Mouse (Mus musculus) embryonic facial prominence, embryonic 15.5 days (tissue): ENCODE data around the gene Ezr. TPM values are rescaled to one million over a fixed set of nuclear protein-coding genes. Genes with fewer than 3 reads are reported as not detected.

Experiments used
- ATAC-seq: fragments of 200-750 bp; cut with Nextera tagmentation; 2 replicates; pipeline ENCODE4 v1.8.0; 2017; ENCODE audit warnings: low read depth, moderate TSS enrichment; ENCODE audit not compliant: insufficient number of reproducible peaks, low FRiP score, low TSS enrichment
- H3K27ac ChIP-seq: fragments of 300-500 bp; sonication (generic); replicated peaks from 2 replicates; pipeline ENCODE4 v1.5.1; 2015; ENCODE audit warnings: mild to moderate bottlenecking, inconsistent platforms
- H3K27me3 ChIP-seq: fragments of 300-500 bp; sonication (generic); 2 replicates; pipeline ENCODE4 v1.6.1; 2015; ENCODE audit warnings: inconsistent platforms
- H3K36me3 ChIP-seq: fragments of 300-500 bp; sonication (generic); 2 replicates; pipeline ENCODE4 v1.6.1; 2015; ENCODE audit warnings: mild to moderate bottlenecking, inconsistent platforms
- H3K4me1 ChIP-seq: fragments of 300-500 bp; sonication (generic); 2 replicates; pipeline ENCODE4 v1.6.1; 2015; ENCODE audit warnings: inconsistent platforms
- H3K4me2 ChIP-seq: fragments of 300-500 bp; sonication (generic); replicated peaks from 2 replicates; pipeline ENCODE4 v1.6.1; 2015; ENCODE audit warnings: mild to moderate bottlenecking, inconsistent platforms
- H3K4me3 ChIP-seq: fragments of 300-500 bp; sonication (generic); replicated peaks from 2 replicates; pipeline ENCODE4 v1.5.1; 2015; ENCODE audit warnings: mild to moderate bottlenecking, inconsistent platforms
- H3K9ac ChIP-seq: fragments of 300-500 bp; sonication (generic); 2 replicates; pipeline ENCODE4 v1.6.1; 2015; ENCODE audit warnings: inconsistent platforms
- H3K9me3 ChIP-seq: fragments of 300-500 bp; sonication (generic); replicated peaks from 2 replicates; pipeline ENCODE4 v1.6.1; 2016; ENCODE audit warnings: inconsistent platforms
- WGBS: fragments of 180-500 bp; shearing (Covaris S2); methylation state at CpG from one replicate; pipeline ENCODE4 v1.1.7; 2015; 5-methylcytosine and 5-hydroxymethylcytosine counted together
- polyA plus RNA-seq: library from polyadenylated mRNA; unstranded; fragments of >200 nt; fragmentation: Nextera tagmentation; extraction: Ambion mirVana; gene quantifications from 2 replicates; pipeline ENCODE4 v1.2.1, GENCODE M21; 2015

The Ezr gene
- polyA plus RNA-seq, 1 experiment from 2014 or later = 96.0 TPM

DNA sequence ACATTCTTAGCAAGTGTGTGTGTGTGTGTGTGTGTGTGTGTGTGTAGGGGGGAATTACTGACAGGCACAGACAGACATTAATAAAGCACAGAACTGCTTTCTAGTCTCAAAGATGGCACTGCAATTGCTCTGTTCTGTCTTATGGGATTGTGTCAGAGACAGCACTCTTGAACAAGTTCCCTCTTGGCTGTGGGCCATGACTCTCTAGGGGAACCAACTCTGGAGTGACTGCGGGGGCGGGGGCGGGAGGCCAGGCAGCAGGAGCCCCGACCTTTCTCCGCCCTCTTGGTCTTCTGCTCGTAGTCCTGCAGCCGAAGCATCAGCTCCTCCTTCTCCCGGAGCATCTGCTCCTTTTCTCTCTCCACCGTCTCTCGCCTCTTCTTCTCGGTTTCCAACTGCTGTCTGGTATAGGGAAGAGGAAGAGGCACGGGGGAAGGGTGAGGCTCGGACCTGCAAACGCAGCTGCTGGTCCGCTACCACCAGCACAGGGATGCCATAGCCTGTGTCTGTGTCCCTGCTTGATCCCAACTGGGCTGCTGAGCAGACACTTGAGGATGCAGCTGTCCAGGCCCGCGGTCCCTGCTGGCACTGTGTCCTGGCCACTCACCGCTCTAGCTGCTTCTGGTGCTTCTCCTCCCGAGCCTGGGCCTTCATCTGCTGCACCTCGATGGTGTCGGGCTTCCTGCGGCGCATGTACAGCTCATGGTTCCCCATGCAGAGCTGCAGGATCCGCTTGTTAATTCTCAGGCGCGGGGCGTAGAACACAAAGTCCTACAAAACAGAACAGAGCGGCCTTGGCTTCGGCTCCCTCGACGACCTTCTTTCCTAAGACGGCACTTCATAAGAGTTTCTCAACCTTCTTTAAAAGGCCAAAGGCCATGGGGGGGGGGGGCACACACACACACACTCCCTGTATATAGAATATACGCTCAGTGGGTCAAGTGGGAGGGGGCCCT is 40.2 kb downstream of the Ezr start:
- Histone ChIP-seq H3K27ac (peak overlapping the region; percentile 30), H3K9ac (no peak overlapping the region), H3K4me1 (peaks cover 46% of the 10 kb centered on the region), H3K9me3 (no peaks in the 10 kb centered on the region), H3K4me3 (no peak overlapping the region), H3K4me2 (no peak overlapping the region), H3K27me3 (no peaks in the 10 kb centered on the region), H3K36me3 (peaks cover 25% of the 10 kb centered on the region)
- 66% methylated on average over 33 of the region's 33 CpGs for WGBS
- ATAC-seq = peak; percentile 55; the same call in 1 of the 2 replicates

DNA sequence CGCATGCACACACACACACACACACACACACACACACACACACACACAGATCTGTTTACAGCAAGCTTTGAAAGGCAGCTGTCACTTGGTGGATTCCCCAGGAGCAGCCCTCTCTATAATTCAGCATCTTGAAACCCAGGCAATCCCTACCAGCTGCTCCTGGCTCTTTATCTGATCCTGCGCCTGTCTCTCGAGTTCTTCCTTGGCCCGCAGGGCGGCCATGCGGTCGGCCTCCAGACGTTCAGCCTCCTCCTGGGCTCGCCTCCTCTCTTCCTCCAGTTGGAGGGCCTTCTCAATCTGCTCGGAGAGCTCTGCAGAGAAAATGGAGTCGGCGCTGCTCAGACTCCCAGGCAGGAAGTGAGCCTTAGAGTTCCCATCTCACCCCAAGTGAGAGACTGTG is 41.3 kb downstream of the Ezr start:
- H3K36me3 ChIP-seq = peaks cover 22% of the 10 kb centered on the region
- no peaks in the 10 kb centered on the region for H3K9me3 ChIP-seq
- no peaks in the 10 kb centered on the region for H3K27me3 ChIP-seq
- no peak overlapping the region for H3K9ac ChIP-seq
- WGBS = 71% methylated on average over 12 of the region's 12 CpGs
- H3K4me2 ChIP-seq = no peak overlapping the region
- H3K4me1 ChIP-seq = peaks cover 52% of the 10 kb centered on the region
- no peak overlapping the region for H3K27ac ChIP-seq
- no peak overlapping the region for H3K4me3 ChIP-seq
- no peak for ATAC-seq

DNA sequence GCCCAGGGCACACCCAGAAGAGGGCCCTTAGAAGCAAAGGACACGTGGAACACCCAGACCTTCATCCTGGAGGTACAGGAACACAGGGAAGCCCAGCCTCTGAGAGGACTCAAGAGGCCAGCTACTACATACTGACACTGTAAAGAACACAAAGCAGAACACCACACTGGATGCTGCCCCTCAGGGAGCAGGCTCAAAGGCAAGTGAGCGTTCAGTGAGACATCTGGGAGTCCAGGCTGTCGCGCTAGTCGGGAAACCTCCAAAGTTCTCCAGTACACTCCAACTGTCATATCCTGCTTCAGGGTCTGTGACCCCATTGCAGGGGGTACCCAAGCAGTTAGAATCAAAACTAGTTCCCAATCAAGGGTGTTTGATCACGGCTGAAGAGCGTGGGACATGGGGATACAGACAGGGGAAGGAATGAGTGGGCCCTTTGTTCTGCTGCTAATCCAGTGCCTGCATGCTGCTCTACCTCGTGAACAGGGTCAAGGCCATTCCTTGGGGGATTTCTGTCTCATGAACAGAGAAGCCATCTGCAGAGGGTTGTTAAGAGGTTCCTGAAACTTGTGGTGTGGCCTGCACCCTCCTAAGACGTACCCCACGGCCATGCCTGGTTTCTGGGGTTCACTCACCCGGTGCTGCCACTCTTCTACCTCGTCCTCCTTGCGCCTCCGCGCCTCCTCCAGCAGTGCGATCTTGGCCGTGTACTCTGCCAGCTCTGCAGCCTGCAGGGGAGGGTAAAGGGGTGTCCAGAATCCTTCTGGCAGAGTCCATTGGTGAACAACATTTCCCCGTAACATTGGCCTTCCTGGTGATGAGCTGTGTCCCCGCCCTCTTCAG is 42.0 kb downstream of the Ezr start:
- Histone ChIP-seq H3K36me3 (peaks cover 18% of the 10 kb centered on the region), H3K27me3 (no peaks in the 10 kb centered on the region), H3K4me3 (no peak overlapping the region), H3K27ac (no peak overlapping the region), H3K4me1 (peaks cover 46% of the 10 kb centered on the region), H3K4me2 (no peak overlapping the region), H3K9me3 (no peaks in the 10 kb centered on the region), H3K9ac (no peak overlapping the region)
- 80% methylated on average over 19 of the region's 19 CpGs for WGBS
- no peak for ATAC-seq

- Histone ChIP-seq H3K27me3 (no peaks in the 10 kb centered on the region), H3K9me3 (no peaks in the 10 kb centered on the region), H3K4me2 (no peak overlapping the region), H3K27ac (no peak overlapping the region), H3K4me1 (peaks cover 39% of the 10 kb centered on the region), H3K4me3 (no peak overlapping the region), H3K9ac (no peak overlapping the region), H3K36me3 (peaks cover 15% of the 10 kb centered on the region)
- ATAC-seq = no peak
- WGBS = 95% methylated on average over 15 of the region's 15 CpGs
These were observed 42.8 kb downstream of the Ezr start for GRCm38 (mm10) chr17:6739756-6740155.

DNA sequence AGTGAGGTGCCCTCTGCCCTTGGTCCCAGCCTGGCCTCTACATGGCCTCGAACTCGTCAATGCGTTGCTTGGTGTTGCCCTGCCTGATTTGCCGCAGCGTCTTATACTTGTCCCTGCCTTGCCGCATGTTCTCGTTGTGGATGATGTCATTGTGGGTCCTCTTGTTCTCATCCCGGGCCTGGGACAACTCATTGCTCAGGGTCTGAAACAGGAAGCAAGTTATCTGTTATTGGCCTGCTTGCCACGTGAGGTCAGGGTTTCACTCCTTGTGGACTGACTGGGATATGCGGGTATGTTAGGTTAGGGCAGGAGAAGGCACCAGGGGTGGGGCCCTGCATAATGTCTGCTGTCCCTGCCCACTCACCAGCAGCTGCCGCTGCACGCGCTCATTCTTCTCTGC is 43.3 kb downstream of the Ezr start:
- H3K4me3 ChIP-seq = no peak overlapping the region

DNA sequence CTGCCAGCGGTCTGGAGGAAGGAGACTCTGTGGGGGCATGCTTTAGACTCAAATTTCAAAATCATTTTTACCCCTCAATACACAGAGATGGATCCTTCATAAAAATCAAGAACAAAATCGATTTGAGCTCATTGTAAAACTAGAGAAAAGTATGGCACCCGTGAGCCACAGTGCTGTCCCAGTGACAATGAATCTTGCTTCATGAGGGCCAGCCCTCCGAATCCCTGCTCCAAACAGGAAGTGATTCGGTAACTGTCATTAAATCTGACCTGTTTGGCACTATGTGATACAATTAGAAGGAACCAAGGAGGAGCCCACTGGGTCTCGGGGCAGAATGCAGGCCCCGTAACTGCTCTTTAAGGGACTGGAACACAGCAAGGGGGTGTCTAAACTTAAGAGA is 43.7 kb downstream of the Ezr start:
- Histone ChIP-seq H3K4me2 (no peak overlapping the region), H3K9ac (no peak overlapping the region), H3K4me3 (no peak overlapping the region), H3K27me3 (no peaks in the 10 kb centered on the region), H3K9me3 (no peaks in the 10 kb centered on the region), H3K27ac (no peak overlapping the region), H3K36me3 (peaks cover 15% of the 10 kb centered on the region), H3K4me1 (peaks cover 30% of the 10 kb centered on the region)
- ATAC-seq = no peak
- WGBS = 75% methylated on average over 7 of the region's 7 CpGs

More for the DNA sequence above, 43.3 kb downstream of the Ezr start:
- Histone ChIP-seq H3K4me2 (no peak overlapping the region), H3K4me1 (peaks cover 34% of the 10 kb centered on the region), H3K9me3 (no peaks in the 10 kb centered on the region), H3K27ac (no peak overlapping the region), H3K36me3 (peaks cover 15% of the 10 kb centered on the region), H3K27me3 (no peaks in the 10 kb centered on the region), H3K9ac (no peak overlapping the region)
- ATAC-seq = no peak
- 88% methylated on average over 13 of the region's 13 CpGs for WGBS

- H3K36me3 ChIP-seq = peaks cover 15% of the 10 kb centered on the region
These were observed 45.1 kb downstream of the Ezr start for GRCm38 (mm10) chr17:6737273-6737997.

GRCm38 (mm10) chr17:6736306-6737272 is 46.0 kb downstream of the Ezr start:
- Histone ChIP-seq H3K4me3 (no peak overlapping the region), H3K9ac (no peak overlapping the region), H3K4me1 (peaks cover 16% of the 10 kb centered on the region), H3K27ac (peak overlapping the region; percentile 66; the same call in 1 of the 2 replicates), H3K9me3 (no peaks in the 10 kb centered on the region), H3K36me3 (peaks cover 15% of the 10 kb centered on the region), H3K27me3 (no peaks in the 10 kb centered on the region), H3K4me2 (no peak overlapping the region)
- no peak; the same call in 1 of the 2 replicates for ATAC-seq
- 36% methylated on average over 15 of the region's 15 CpGs for WGBS

More at GRCm38 (mm10) chr17:6737273-6737997, 45.1 kb downstream of the Ezr start:
- Histone ChIP-seq H3K9ac (no peak overlapping the region), H3K27me3 (no peaks in the 10 kb centered on the region), H3K4me2 (no peak overlapping the region), H3K27ac (no peak overlapping the region), H3K4me1 (peaks cover 25% of the 10 kb centered on the region), H3K4me3 (no peak overlapping the region), H3K9me3 (no peaks in the 10 kb centered on the region)
- 72% methylated on average over 12 of the region's 12 CpGs for WGBS
- ATAC-seq = no peak

GRCm38 (mm10) chr17:6734746-6735441 is 47.7 kb downstream of the Ezr start:
- H3K27me3 ChIP-seq = no peaks in the 10 kb centered on the region
- no peak for ATAC-seq
- WGBS = 91% methylated on average over 12 of the region's 12 CpGs

More at GRCm38 (mm10) chr17:6734746-6735441, 47.7 kb downstream of the Ezr start:
- peaks cover 15% of the 10 kb centered on the region for H3K36me3 ChIP-seq
- H3K9me3 ChIP-seq = no peaks in the 10 kb centered on the region
- no peak overlapping the region for H3K4me3 ChIP-seq
- H3K4me2 ChIP-seq = no peak overlapping the region
- H3K9ac ChIP-seq = no peak overlapping the region
- peaks cover 15% of the 10 kb centered on the region; the same call in 1 of the 2 replicates for H3K4me1 ChIP-seq
- no peak overlapping the region for H3K27ac ChIP-seq
